8 mouse cellular contexts compared by ENCODE assay signal in genomic region chr17:34670235-34670634, GRCm38 (mm10). TPM values are rescaled to one million over a fixed set of nuclear protein-coding genes. Genes with fewer than 3 reads are reported as not detected.
DNase-seq lines count a peak whose midpoint lies in the region; ATAC-seq and TF ChIP-seq lines count a peak whose summit lies in the region.

Gene Tnxb (plus strand): TSS chr17:34670535.

- H3K9me3 ChIP-seq in forebrain, embryonic 14.5 days (replicated peaks; ENCODE audit: control insufficient read depth, low read length): no peaks in the 10 kb centered on the region
- no peaks in the 10 kb centered on the region for H3K9me3 ChIP-seq in hindbrain, embryonic 11.5 days (ENCODE audit: control insufficient read depth, low read length)

- no peak within 1 kb of the TSS for H3K27ac ChIP-seq in left cerebral cortex, adult 2 months
- H3K27ac ChIP-seq in forebrain, embryonic 14.5 days (ENCODE audit: low read depth, low read length): no peak within 1 kb of the TSS
- no peak within 1 kb of the TSS for H3K27ac ChIP-seq in hindbrain, embryonic 11.5 days (ENCODE audit: low read depth, low read length)

- H3ac ChIP-seq in myocyte (ENCODE audit: control insufficient read depth, insufficient read length): peak within 1 kb of the TSS; percentile 1

- peak within 1 kb of the TSS; percentile 31; the same call in 1 of the 2 replicates for H3K4me3 ChIP-seq in left cerebral cortex, adult 2 months
- peak within 1 kb of the TSS; percentile 28 for H3K4me3 ChIP-seq in forebrain, embryonic 14.5 days (ENCODE audit: low read depth, low read length)
- peak within 1 kb of the TSS; percentile 38 for H3K4me3 ChIP-seq in hindbrain, embryonic 11.5 days (ENCODE audit: low read depth, low read length)
- H3K4me3 ChIP-seq in myocyte: no peak within 1 kb of the TSS

- H3K27me3 ChIP-seq in forebrain, embryonic 14.5 days (replicated peaks; ENCODE audit: control insufficient read depth, insufficient read depth, low read length): peaks cover 42% of the 10 kb centered on the region
- H3K27me3 ChIP-seq in hindbrain, embryonic 11.5 days (ENCODE audit: control insufficient read depth, insufficient read depth, low read length): peaks cover 38% of the 10 kb centered on the region
- H3K27me3 ChIP-seq in myocyte (ENCODE audit: control insufficient read depth, insufficient read depth, insufficient read length): peaks cover 73% of the 10 kb centered on the region

- no peaks in the 10 kb centered on the region for H3K36me3 ChIP-seq in forebrain, embryonic 14.5 days (ENCODE audit: control insufficient read depth, insufficient read depth, low read length)
- no peaks in the 10 kb centered on the region for H3K36me3 ChIP-seq in hindbrain, embryonic 11.5 days (ENCODE audit: control insufficient read depth, insufficient read depth, low read length)
- H3K36me3 ChIP-seq in myocyte (ENCODE audit: control insufficient read depth, insufficient read depth): no peaks in the 10 kb centered on the region

- no peak for TF ChIP-seq CTCF in left cerebral cortex, adult 2 months (IDR thresholded peaks at IDR 0.05)

- H3K79me2 ChIP-seq in myocyte (ENCODE audit: control insufficient read depth, insufficient read depth): no peaks in the 10 kb centered on the region

- H3K9ac ChIP-seq in forebrain, embryonic 14.5 days (ENCODE audit: low read length): peak within 1 kb of the TSS; percentile 45
- peak within 1 kb of the TSS; percentile 42 for H3K9ac ChIP-seq in hindbrain, embryonic 11.5 days (ENCODE audit: low read depth, low read length)

- WGBS in forebrain, embryonic 14.5 days: 67% methylated on average over 7 of the region's 7 CpGs
- 65% methylated on average over 7 of the region's 7 CpGs for WGBS in hindbrain, embryonic 11.5 days

- H3K4me1 ChIP-seq in forebrain, embryonic 14.5 days (ENCODE audit: control insufficient read depth, insufficient read depth, low read length): 0 out of 2 replicates have a peak, but pooled peaks cover 2% of the 10 kb centered on the region
- peaks cover 10% of the 10 kb centered on the region; the same call in 1 of the 2 replicates for H3K4me1 ChIP-seq in hindbrain, embryonic 11.5 days (replicated peaks; ENCODE audit: control insufficient read depth, insufficient read depth, low read length)

- no peak for TF ChIP-seq POLR2A in myocyte (IDR thresholded peaks at IDR 0.05; ENCODE audit: insufficient read length, low read depth)

- H3K4me2 ChIP-seq in forebrain, embryonic 14.5 days (ENCODE audit: low read length): peak within 1 kb of the TSS; percentile 54
- peak within 1 kb of the TSS; percentile 76 for H3K4me2 ChIP-seq in hindbrain, embryonic 11.5 days (replicated peaks; ENCODE audit: low read depth, low read length)
- no peak within 1 kb of the TSS for H3K4me2 ChIP-seq in myocyte (ENCODE audit: low read depth)

- no peak for DNase-seq in left cerebral cortex, adult 2 months (ENCODE audit: extremely low spot score in 1 of 2, low spot score in 2 of 2)
- DNase-seq in left cerebral cortex, postnatal 4 days: no peak
- DNase-seq in forebrain, embryonic 14.5 days (ENCODE audit: low spot score): no peak
- DNase-seq in hindbrain, embryonic 11.5 days (ENCODE audit: low spot score): no peak
- DNase-seq in cerebellum, postnatal 4 days (ENCODE audit: low spot score in 2 of 2): no peak
- DNase-seq in ovary, postnatal 10 days (ENCODE audit: low spot score): no peak
- DNase-seq in right cerebral cortex, postnatal 25 days: no peak

- intact Hi-C loops in left cerebral cortex, adult 2 months (cut with DNase I): no loop called here
- intact Hi-C loops in left cerebral cortex, postnatal 4 days (cut with DNase I): no loop called here

- ATAC-seq in forebrain, embryonic 14.5 days: no peak
- ATAC-seq in hindbrain, embryonic 11.5 days (ENCODE audit: low FRiP score): no peak

TF ChIP-seq in myocyte, 11 proteins besides CTCF, POLR2A, EP300 and RAD21:
- TF ChIP-seq TCF12 (IDR thresholded peaks at IDR 0.05; ENCODE audit: insufficient read depth, poor library complexity, severe bottlenecking): no peak
- TF ChIP-seq MYOG (IDR thresholded peaks at IDR 0.05; ENCODE audit: control insufficient read depth in 1 of 3, insufficient read depth in 1 of 3, insufficient read length in 2 of 3, low read depth in 2 of 3): no peak
- no peak for TF ChIP-seq SRF (IDR thresholded peaks at IDR 0.05; ENCODE audit: control insufficient read depth, insufficient read length, low read depth)
- no peak for TF ChIP-seq TCF3 (IDR thresholded peaks at IDR 0.05; ENCODE audit: insufficient read length, low read depth)
- no peak for TF ChIP-seq MYOD1 (IDR thresholded peaks at IDR 0.05; ENCODE audit: control insufficient read depth in 1 of 3, insufficient read length in 2 of 3, low read depth in 2 of 3)
- no peak for TF ChIP-seq USF1 (IDR thresholded peaks at IDR 0.05; ENCODE audit: low read depth)
- no peak for TF ChIP-seq CEBPB (IDR thresholded peaks at IDR 0.05; ENCODE audit: insufficient read depth, poor library complexity, severe bottlenecking)
- TF ChIP-seq E2F4 (IDR thresholded peaks at IDR 0.05; ENCODE audit: insufficient read depth): no peak
- no peak for TF ChIP-seq MAX (IDR thresholded peaks at IDR 0.05; ENCODE audit: low read depth)
- no peak for TF ChIP-seq POLR2AphosphoS2 (IDR thresholded peaks at IDR 0.05; ENCODE audit: insufficient read length, low read depth)
- no peak for TF ChIP-seq REST (IDR thresholded peaks at IDR 0.05; ENCODE audit: insufficient read depth, insufficient read length)

RNA-seq across cellular contexts. Expression of gene Tnxb, which starts in this region (rescaled TPM):
- 1 to 10 TPM; 1.5 to 2.4 TPM for total RNA-seq in left cerebral cortex, adult 2 months (2021)
- total RNA-seq in left cerebral cortex, postnatal 4 days (2021): 1 to 10 TPM; 1.9 to 2.2 TPM
- polyA plus RNA-seq in forebrain, embryonic 14.5 days (2014; fragmentation: Nextera tagmentation; extraction: Ambion mirVana): 0.04 and 0.10 TPM in 2 replicates
- 0.01 and 0.09 TPM in 2 replicates for polyA plus RNA-seq in hindbrain, embryonic 11.5 days (2014; fragmentation: Nextera tagmentation; extraction: Ambion mirVana)
- polyA plus RNA-seq in myocyte (2012; fragmentation: generic; extraction: Trizol): under 0.01 TPM
